Mouse (Mus musculus) v-Abl transformed pro-B cells (cell line): Measurements from ENCODE around the gene Hist1h2bh.
"Not testable (repeated sequence)": the region's sequence is repeated elsewhere in the genome, so short reads cannot be mapped to it uniquely, and the experiment has no call there.

Experiments used
- in situ Hi-C, 2 experiments: fragments of 400-800 bp; cut with MboI; formaldehyde crosslinking; loops; one replicate each; pipeline ENCODE4 v1.15.1; 2025; ENCODE audit not compliant: unreplicated experiment in 2 of 2

Hist1h2bh gene

DNA sequence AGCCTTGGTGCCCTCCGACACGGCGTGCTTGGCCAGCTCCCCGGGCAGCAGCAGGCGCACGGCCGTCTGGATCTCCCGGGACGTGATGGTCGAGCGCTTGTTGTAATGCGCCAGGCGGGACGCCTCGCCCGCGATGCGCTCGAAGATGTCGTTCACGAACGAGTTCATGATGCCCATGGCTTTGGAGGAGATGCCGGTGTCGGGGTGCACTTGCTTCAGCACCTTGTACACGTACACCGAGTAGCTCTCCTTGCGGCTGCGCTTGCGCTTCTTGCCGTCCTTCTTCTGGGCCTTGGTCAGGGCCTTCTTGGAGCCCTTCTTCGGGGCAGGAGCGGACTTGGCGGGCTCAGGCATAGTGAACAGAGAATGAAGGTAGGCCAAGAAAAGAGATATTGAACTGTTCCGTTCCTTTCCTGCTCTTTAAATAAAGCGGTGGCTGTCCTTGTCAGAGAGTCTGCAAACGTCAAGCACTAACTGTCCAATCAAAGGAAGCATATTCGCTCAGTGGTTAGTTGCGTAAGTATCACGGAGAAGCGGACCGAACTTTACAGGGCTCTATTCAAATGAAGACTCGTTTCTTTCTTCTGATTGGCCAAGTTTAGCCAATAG is at the start of gene Hist1h2bh:
Gene Hist1h2bh, minus strand, starts transcription at position 394 of the 609 bp plus-strand sequence.
- in situ Hi-C loops, result not testable (repeated sequence)

- in situ Hi-C loops, result loop anchor here (5.0 to 25.0 kb wide), 5 partner anchors 65 to 1805 kb away; partner anchors contain the start of genes Hist1h2ah (in 2 of the 2), Hist1h2bk (in 2 of the 2), Abt1 (in 1 of the 2) and Hist1h1b (in 1 of the 2)
Measured at GRCm38 (mm10) chr13:23592614-23593013, 49.4 kb upstream of the Hist1h2bh start.

DNA sequence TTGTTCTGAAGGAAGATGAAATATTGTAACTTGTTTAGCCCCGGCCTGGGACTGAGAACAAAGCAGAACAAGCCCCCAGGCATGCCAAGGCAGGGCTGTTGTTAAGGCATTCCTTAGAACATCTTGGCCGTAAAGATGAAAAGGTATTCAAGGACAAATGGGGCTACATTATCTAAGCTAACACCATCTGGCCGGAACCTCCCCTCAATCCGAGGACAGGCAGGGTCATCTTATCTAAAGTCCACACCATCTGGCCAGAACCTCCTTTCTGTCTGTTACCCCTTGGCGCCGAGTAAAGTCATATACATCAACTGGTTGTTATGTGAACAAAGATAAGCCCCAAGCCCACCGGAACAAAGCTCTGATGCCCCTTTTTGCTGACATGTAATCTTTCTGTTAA is 48.7 kb upstream of the Hist1h2bh start:
- in situ Hi-C loops, result loop anchor here (5.0 to 25.0 kb wide), 5 partner anchors 65 to 1805 kb away; partner anchors contain the start of genes Hist1h2ah (in 2 of the 2), Hist1h2bk (in 2 of the 2), Abt1 (in 1 of the 2) and Hist1h1b (in 1 of the 2)

GRCm38 (mm10) chr13:23591206-23591605 is 48.0 kb upstream of the Hist1h2bh start:
- in situ Hi-C loops, result loop anchor here (5.0 to 25.0 kb wide), 5 partner anchors 64 to 1804 kb away; partner anchors contain the start of genes Hist1h2ah (in 2 of the 2), Hist1h2bk (in 2 of the 2), Abt1 (in 1 of the 2) and Hist1h1b (in 1 of the 2)

DNA sequence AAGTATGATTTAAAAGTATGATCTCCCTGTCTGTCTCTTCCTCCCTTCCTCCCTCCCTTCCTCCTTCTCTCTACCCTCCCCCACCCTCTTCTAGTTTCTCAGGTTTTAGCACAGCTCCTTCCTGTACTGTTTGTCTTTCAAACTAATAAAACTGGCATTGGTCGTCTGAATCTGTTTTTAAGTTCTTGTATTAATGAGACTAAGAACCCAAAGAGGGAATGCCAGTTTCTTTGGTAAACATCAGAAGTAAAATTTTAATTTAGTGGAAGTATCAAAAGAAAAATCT is 43.7 kb upstream of the Hist1h2bh start:
- in situ Hi-C loops, result loop anchor here (5.0 to 25.0 kb wide), 5 partner anchors 35 to 1800 kb away; partner anchors contain the start of genes Hist1h1b (in 1 of the 2), Hist1h1e (in 1 of the 2), Hist1h2af (in 1 of the 2) and Hist1h2an (in 1 of the 2)

- in situ Hi-C loops, result loop anchor here (5.0 to 25.0 kb wide), 5 partner anchors 36 to 1799 kb away; partner anchors contain the start of genes Hist1h1b (in 1 of the 2), Hist1h1e (in 1 of the 2), Hist1h2af (in 1 of the 2) and Hist1h2an (in 1 of the 2)
Measured at GRCm38 (mm10) chr13:23586099-23586939, 43.1 kb upstream of the Hist1h2bh start.

- in situ Hi-C loops, result loop anchor here (5.0 to 25.0 kb wide), 5 partner anchors 37 to 1798 kb away; partner anchors contain the start of genes Hist1h1b (in 1 of the 2), Hist1h1e (in 1 of the 2), Hist1h2af (in 1 of the 2) and Hist1h2an (in 1 of the 2)
Measured at GRCm38 (mm10) chr13:23585442-23586098, 42.4 kb upstream of the Hist1h2bh start.

DNA sequence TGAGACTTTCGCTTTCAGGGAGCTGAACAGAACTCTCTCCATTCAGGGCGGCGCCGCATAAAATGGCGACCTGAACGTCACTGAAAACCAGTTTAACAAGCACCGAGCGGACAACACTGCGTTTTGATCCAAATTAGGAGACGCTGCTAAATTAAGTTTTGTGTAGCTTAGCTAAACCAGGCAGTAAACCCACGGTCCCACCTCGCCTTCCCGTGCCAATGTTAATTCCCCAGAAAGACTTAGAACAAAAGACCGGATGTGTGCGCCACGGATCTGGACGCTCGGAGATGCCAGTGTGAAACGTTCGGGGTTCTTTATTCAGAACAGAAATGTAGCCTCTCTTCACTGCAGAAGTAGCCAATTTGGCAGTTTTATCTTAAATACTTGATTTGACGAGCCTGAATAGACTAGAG is 41.8 kb upstream of the Hist1h2bh start:
- in situ Hi-C loops, result loop anchor here (5.0 to 25.0 kb wide), 5 partner anchors 37 to 1798 kb away; partner anchors contain the start of genes Hist1h1b (in 1 of the 2), Hist1h1e (in 1 of the 2), Hist1h2af (in 1 of the 2) and Hist1h2an (in 1 of the 2)

- in situ Hi-C loops, result loop anchor here (25.0 kb wide), 2 partner anchors 328 to 1797 kb away; partner anchors contain the start of genes Hist1h1b (in 1 of the 2), Hist1h2an (in 1 of the 2), Hist1h2bp (in 1 of the 2) and Hist1h3i (in 1 of the 2)
Measured at GRCm38 (mm10) chr13:23584331-23584730, 41.1 kb upstream of the Hist1h2bh start.

DNA sequence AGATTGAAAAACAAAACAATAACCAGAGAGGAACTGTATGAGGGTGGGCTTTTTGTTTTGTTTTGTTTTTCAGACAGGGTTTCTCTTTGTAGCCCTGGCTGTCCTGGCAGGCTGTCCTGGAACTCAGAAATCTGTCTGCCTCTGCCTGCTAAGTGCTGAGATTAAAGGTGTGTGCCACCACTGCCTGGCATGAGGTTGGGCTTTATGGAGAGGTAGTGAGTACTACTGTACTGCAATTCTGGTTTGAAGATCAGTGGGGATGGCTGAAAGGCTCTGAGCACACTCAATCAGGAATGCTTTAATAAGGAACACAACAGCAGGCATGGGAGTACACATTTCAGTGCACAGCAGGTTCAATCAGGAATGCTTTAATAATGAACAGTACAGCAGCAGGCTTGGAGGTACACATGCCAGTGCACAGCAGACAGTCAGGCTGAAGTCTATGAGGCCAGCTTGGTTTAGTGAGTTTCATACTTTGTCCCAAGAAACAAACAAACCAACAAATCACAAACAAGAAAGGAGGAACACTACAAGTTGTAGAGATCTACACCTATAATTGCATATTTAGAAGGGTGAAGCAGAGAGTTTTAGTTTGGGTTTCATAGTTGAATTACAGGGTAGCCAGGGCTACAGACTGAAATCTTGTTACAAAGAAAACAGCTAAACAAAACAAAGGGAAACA is 40.3 kb upstream of the Hist1h2bh start:
- in situ Hi-C loops, result loop anchor here (25.0 kb wide), 2 partner anchors 329 to 1796 kb away; partner anchors contain the start of genes Hist1h1b (in 1 of the 2), Hist1h2an (in 1 of the 2), Hist1h2bp (in 1 of the 2) and Hist1h3i (in 1 of the 2)

- in situ Hi-C loops, result loop anchor here (25.0 kb wide), 2 partner anchors 330 to 1795 kb away; partner anchors contain the start of genes Hist1h1b (in 1 of the 2), Hist1h2an (in 1 of the 2), Hist1h2bp (in 1 of the 2) and Hist1h3i (in 1 of the 2)
Measured at GRCm38 (mm10) chr13:23582219-23583056, 39.2 kb upstream of the Hist1h2bh start.

- in situ Hi-C loops, result loop anchor here (25.0 kb wide), 2 partner anchors 331 to 1794 kb away; partner anchors contain the start of genes Hist1h1b (in 1 of the 2), Hist1h2an (in 1 of the 2), Hist1h2bp (in 1 of the 2) and Hist1h3i (in 1 of the 2)
Measured at GRCm38 (mm10) chr13:23581408-23582218, 38.4 kb upstream of the Hist1h2bh start, which contains the start of gene Hist1h4d. Gene Hist1h4d, plus strand, starts transcription at chr13:23581598.

DNA sequence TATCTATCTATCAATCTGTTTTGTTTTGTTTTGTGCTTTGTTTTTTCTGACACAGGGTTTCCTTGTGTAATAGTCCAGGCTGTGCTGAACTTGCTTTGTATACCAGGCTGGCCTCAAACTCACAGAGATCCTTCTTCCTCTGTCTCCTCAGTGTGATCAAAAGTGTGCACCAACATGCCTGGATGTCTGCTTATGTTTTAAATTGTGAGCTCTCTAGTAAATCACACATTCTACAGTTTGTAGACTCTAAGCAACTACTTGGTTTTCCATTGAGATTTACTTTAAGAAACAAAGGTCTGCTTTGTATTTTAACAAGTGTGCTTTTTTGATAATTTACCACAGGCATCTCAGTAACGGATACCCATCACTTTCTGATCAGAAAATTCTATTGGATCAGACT is 34.6 kb upstream of the Hist1h2bh start:
- in situ Hi-C loops, result loop anchor here (25.0 kb wide), 2 partner anchors 334 to 1791 kb away; partner anchors contain the start of genes Hist1h1b (in 1 of the 2), Hist1h2an (in 1 of the 2), Hist1h2bp (in 1 of the 2) and Hist1h3i (in 1 of the 2)

GRCm38 (mm10) chr13:23576906-23577639 is 33.9 kb upstream of the Hist1h2bh start:
- in situ Hi-C loops, result loop anchor here (25.0 kb wide), 2 partner anchors 335 to 1790 kb away; partner anchors contain the start of genes Hist1h1b (in 1 of the 2), Hist1h2an (in 1 of the 2), Hist1h2bp (in 1 of the 2) and Hist1h3i (in 1 of the 2)

DNA sequence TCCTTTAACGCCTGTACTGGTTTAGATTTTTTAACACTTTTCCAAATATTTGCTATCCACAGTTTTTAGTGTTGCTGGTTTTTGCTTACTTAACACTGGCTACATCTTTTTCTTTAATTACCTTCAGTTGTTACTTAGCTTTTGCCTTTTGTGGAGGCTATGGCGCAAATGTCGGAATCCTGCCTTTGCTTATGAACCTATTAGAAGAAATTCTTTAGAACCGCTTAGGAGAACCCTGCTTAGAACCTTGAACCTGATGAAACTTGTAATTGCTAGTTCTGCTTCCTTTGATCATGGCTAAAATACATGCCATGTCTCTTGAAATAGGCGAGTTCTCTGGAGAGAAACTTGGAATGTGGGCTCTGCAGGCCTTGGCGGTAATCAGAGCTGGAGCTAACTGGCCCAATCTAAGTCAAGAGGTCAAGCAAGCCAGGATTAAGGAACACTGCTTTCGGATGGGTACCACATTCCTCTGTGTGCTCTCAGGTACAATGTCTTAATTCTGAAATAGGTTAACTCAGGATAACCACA is 33.2 kb upstream of the Hist1h2bh start:
- in situ Hi-C loops, result loop anchor here (25.0 kb wide), 2 partner anchors 336 to 1789 kb away; partner anchors contain the start of genes Hist1h1b (in 1 of the 2), Hist1h2an (in 1 of the 2), Hist1h2bp (in 1 of the 2) and Hist1h3i (in 1 of the 2)
